Comparison of ENCODE assay signal across 17 mouse cellular contexts in genomic region chr17:34674524-34675204, GRCm38 (mm10). TPM values are rescaled to one million over a fixed set of nuclear protein-coding genes. Genes with fewer than 3 reads are reported as not detected.
"Had no signal": no experiment of that assay in that cellular context is flagged by ENCODE, and none has a peak within 500 bp of the region (broad histone marks: within the 10 kb centered on the region; RNA-seq: fewer than 3 reads in every experiment).

No protein-coding gene starts in this region.

- ATAC-seq: inflammation-experienced regulatory T-cells, adult 6 months; liver, postnatal 0 days; midbrain, embryonic 15.5 days had no signal

- H3K9me3 ChIP-seq: limb, embryonic 10.5 days; liver, embryonic 13.5 days; midbrain, embryonic 15.5 days; neural tube, embryonic 12.5 days had no signal

- H3K27ac ChIP-seq: kidney, postnatal 0 days; layer of hippocampus, adult 2 months; left cerebral cortex, adult 2 months; limb, embryonic 10.5 days; liver, embryonic 13.5 days; midbrain, embryonic 15.5 days; neural tube, embryonic 12.5 days had no signal

- H3K4me2 ChIP-seq: liver, embryonic 13.5 days; midbrain, embryonic 15.5 days; neural tube, embryonic 12.5 days had no signal

- DNase-seq: kidney, adult 9 months; kidney, postnatal 4 days; liver, embryonic 13.5 days; liver, postnatal 0 days; spleen, adult 18-20 months; thymus, adult 18-20 months; thymus, postnatal 14 days had no signal

- H3K4me3 ChIP-seq: layer of hippocampus, adult 2 months; left cerebral cortex, adult 2 months; limb, embryonic 10.5 days; liver, embryonic 13.5 days; midbrain, embryonic 15.5 days; neural tube, embryonic 12.5 days had no signal

- H3K36me3 ChIP-seq: limb, embryonic 10.5 days; liver, embryonic 13.5 days; midbrain, embryonic 15.5 days; neural tube, embryonic 12.5 days had no signal

- H3K9ac ChIP-seq: liver, embryonic 13.5 days; liver, postnatal 0 days; midbrain, embryonic 15.5 days; neural tube, embryonic 12.5 days had no signal

RNA-seq across cellular contexts. Expression of gene Tnxb, which starts 4.3 kb away (rescaled TPM):
- total RNA-seq: megakaryocyte progenitor cell, adult 5-6 weeks; monocyte, adult 5-6 weeks; neutrophil, adult 5-6 weeks had no signal
- polyA plus RNA-seq: inflammation-experienced regulatory T-cells, adult 6 months; limb, embryonic 10.5 days had no signal

RNA-seq across cellular contexts. Expression of gene Prrt1, which starts 45.3 kb away (rescaled TPM):
- total RNA-seq: neutrophil, adult 5-6 weeks had no signal
